Mouse (Mus musculus) ovary, postnatal 14 days (tissue): Measurements from ENCODE around the gene Dvl1.

Source experiments
- DNase-seq: peaks from one replicate; pipeline ENCODE4 v3.0.0; 2022; ENCODE audit warnings: low spot score

Dvl1 gene

GRCm38 (mm10) chr4:155883587-155883986, 36.4 kb downstream of the Dvl1 start:
- no peak for DNase-seq

- DNase-seq = no peak
These were observed 39.1 kb downstream of the Dvl1 start for GRCm38 (mm10) chr4:155886330-155886729.

- no peak for DNase-seq
These were observed 40.5 kb downstream of the Dvl1 start for GRCm38 (mm10) chr4:155887674-155888073.

- no peak for DNase-seq
These were observed 41.0 kb downstream of the Dvl1 start for GRCm38 (mm10) chr4:155888181-155888580.

- no peak for DNase-seq
These were observed 42.1 kb downstream of the Dvl1 start for GRCm38 (mm10) chr4:155889316-155889715.

- no peak for DNase-seq
These were observed 43.8 kb downstream of the Dvl1 start for GRCm38 (mm10) chr4:155891011-155891471.

GRCm38 (mm10) chr4:155891551-155892001, 44.4 kb downstream of the Dvl1 start, which contains the start of the genes Pusl1 and Acap3:
TSS of gene Pusl1 (minus strand) at chr4:155891781.
TSS of gene Acap3 (plus strand) at chr4:155891822.
- peak; percentile 95 for DNase-seq

GRCm38 (mm10) chr4:155892017-155892416, 44.8 kb downstream of the Dvl1 start:
- DNase-seq = peak; percentile 73

- DNase-seq = no peak
These were observed 45.4 kb downstream of the Dvl1 start for GRCm38 (mm10) chr4:155892438-155893211.

GRCm38 (mm10) chr4:155893212-155893690, 46.0 kb downstream of the Dvl1 start:
- no peak for DNase-seq

- DNase-seq = peak; percentile 48
These were observed 47.2 kb downstream of the Dvl1 start for GRCm38 (mm10) chr4:155894311-155894881.

- DNase-seq = no peak
These were observed 48.0 kb downstream of the Dvl1 start for GRCm38 (mm10) chr4:155895216-155895615.

- DNase-seq = no peak
These were observed 48.6 kb downstream of the Dvl1 start for GRCm38 (mm10) chr4:155895826-155896225.

- no peak for DNase-seq
These were observed 49.3 kb downstream of the Dvl1 start for GRCm38 (mm10) chr4:155896461-155896860.

- DNase-seq = no peak
These were observed 51.1 kb downstream of the Dvl1 start for GRCm38 (mm10) chr4:155898318-155898717.

GRCm38 (mm10) chr4:155899355-155899754, 52.2 kb downstream of the Dvl1 start:
- DNase-seq = no peak

- no peak for DNase-seq
These were observed 54.0 kb downstream of the Dvl1 start for GRCm38 (mm10) chr4:155901205-155901604.

GRCm38 (mm10) chr4:155903246-155903645, 56.0 kb downstream of the Dvl1 start:
- no peak for DNase-seq

- DNase-seq = no peak
These were observed 57.3 kb downstream of the Dvl1 start for GRCm38 (mm10) chr4:155904318-155905102.

- no peak for DNase-seq
These were observed 58.4 kb downstream of the Dvl1 start for GRCm38 (mm10) chr4:155905634-155906033.

- no peak for DNase-seq
These were observed 58.9 kb downstream of the Dvl1 start for GRCm38 (mm10) chr4:155906125-155906524.

- no peak for DNase-seq
These were observed 59.8 kb downstream of the Dvl1 start for GRCm38 (mm10) chr4:155907003-155907402.
